Mouse (Mus musculus): Measurements from ENCODE around the gene Pfas. TPM values are rescaled to one million over a fixed set of nuclear protein-coding genes. Genes with fewer than 3 reads are reported as not detected.
A peak's percentile ranks its signal among the peaks of the same experiment; 100 is the strongest.
"Not testable (repeated sequence)": the region's sequence is repeated elsewhere in the genome, so short reads cannot be mapped to it uniquely, and the experiment has no call there.

Gene Pfas
- polyA plus RNA-seq, 2 experiments: 22.0 to 27.0 TPM

DNA sequence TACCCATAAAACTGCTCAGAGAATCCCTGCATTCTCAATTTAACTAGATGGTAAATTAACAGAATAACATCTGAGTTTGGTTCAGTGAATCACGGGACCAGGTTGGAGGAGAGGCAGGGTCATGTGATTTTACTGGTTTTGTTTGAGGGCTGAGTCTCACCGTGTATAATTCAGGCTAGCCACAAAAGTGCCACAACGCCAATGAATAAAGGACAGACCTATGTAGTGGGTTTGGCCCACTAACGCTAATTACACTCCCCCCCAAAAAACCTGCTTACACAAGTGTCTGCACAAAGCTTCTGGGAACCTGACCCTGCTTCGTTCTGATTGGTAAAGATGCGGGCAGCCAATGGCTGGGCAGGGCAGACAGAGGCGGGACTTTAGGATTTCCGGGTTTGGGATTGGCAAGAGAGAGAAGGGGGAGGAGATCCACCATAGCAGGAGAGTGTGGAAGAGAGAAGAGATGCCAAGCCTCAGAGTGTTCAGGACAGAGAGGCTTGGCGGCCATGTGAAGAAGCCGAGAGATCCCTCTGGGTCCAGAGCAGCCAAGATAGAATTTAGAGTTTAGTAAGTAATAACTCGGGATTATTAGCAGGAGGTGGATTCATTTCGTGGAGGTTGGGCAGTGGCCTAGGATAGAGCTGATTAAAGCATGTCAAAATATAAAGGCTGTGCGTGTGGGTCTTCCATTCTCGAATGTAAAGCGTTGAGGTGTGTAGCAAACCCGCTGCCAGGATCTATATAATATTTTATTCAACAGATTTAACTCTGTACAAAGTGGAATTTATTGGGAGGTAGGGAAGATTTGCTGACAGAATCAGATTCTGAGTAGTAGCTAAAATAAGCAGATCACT is 68.6 kb downstream of the Pfas start:
- peak; percentile 85; the same call in 1 of the 2 replicates for TF ChIP-seq POLR2A (IDR thresholded peaks at IDR 0.05; ENCODE audit: borderline replicate concordance, extremely low read depth, insufficient read depth, insufficient read length)
- Histone ChIP-seq H3K36me3 (ENCODE audit: control insufficient read depth, insufficient read depth, low read length) (no peaks in the 10 kb centered on the region), H3K9ac (ENCODE audit: low read depth, low read length, severe bottlenecking) (peak overlapping the region; percentile 57), H3K27ac (replicated peaks; ENCODE audit: low read depth, low read length) (peak overlapping the region; percentile 44; the same call in 1 of the 2 replicates), H3K4me3 (replicated peaks; ENCODE audit: low read length) (peak overlapping the region; percentile 53), H3K4me2 (replicated peaks; ENCODE audit: low read depth, low read length, severe bottlenecking) (peak overlapping the region; percentile 65), H3K4me1 (ENCODE audit: control insufficient read depth, insufficient read depth, low read length) (peaks cover 7% of the 10 kb centered on the region), H3K9me3 (ENCODE audit: control insufficient read depth, low read length) (no peaks in the 10 kb centered on the region), H3K27me3 (ENCODE audit: control insufficient read depth, insufficient read depth, low read length) (no peaks in the 10 kb centered on the region)
- ATAC-seq (ENCODE audit: low FRiP score, low read depth): peak; percentile 99
- DNase-seq (ENCODE audit: low spot score): peak; percentile 93
- 1% methylated on average over 16 of the region's 16 CpGs for WGBS

DNA sequence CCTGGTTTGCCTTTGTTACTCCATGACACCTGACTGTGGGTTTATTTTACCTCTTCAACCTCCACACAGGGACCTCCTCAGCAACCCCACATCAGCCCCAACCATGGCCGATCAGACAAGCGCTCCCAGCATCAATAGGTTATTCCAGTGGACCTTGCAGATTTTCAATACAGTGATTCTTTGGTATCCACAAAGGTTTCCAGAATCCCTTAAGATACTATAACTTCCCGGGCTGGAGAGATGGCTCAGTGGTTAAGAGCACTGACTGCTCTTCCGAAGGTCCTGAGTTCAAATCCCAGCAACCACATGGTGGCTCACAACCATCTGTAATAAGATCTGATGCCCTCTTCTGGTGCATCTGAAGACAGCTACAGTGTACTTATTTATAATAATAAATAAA is 71.3 kb downstream of the Pfas start:
- not testable (repeated sequence) for H3K9ac ChIP-seq (ENCODE audit: low read depth, low read length, severe bottlenecking); H3K27ac ChIP-seq (replicated peaks; ENCODE audit: low read depth, low read length); H3K36me3 ChIP-seq (ENCODE audit: control insufficient read depth, insufficient read depth, low read length); H3K4me3 ChIP-seq (replicated peaks; ENCODE audit: low read length); H3K27me3 ChIP-seq (ENCODE audit: control insufficient read depth, insufficient read depth, low read length); H3K4me1 ChIP-seq (ENCODE audit: control insufficient read depth, insufficient read depth, low read length); H3K9me3 ChIP-seq (ENCODE audit: control insufficient read depth, low read length); DNase-seq (ENCODE audit: low spot score); H3K4me2 ChIP-seq (replicated peaks; ENCODE audit: low read depth, low read length, severe bottlenecking); ATAC-seq (ENCODE audit: low FRiP score, low read depth)
- WGBS: 85% methylated on average over 4 of the region's 4 CpGs

Small RNA genes lying within 50 kb of the gene (microRNA-seq; reads per million reads assigned to microRNA genes)
- gene Mir3062: 2.3 reads per million, percentile 3 among the genes with 10 or more reads in this experiment

Other genes starting within 250 kb of the Pfas start
- gene Ndel1, start 136.6 kb downstream of the Pfas start, polyA plus RNA-seq (2012; rRNA removed): 85.7 and 117 TPM in 2 replicates
- 91.8 and 96.2 TPM in 2 replicates for gene Ndel1, start 136.6 kb downstream of the Pfas start, polyA plus RNA-seq (2014; fragmentation: Nextera tagmentation; extraction: Ambion mirVana)
- 0.45 and 0.58 TPM in 2 replicates for gene Rnf222, start 119.9 kb downstream of the Pfas start, polyA plus RNA-seq (2012; rRNA removed)
- 0.32 and 0.89 TPM in 2 replicates for gene Rnf222, start 119.9 kb downstream of the Pfas start, polyA plus RNA-seq (2014; fragmentation: Nextera tagmentation; extraction: Ambion mirVana)
- 2,303 and 3,506 TPM in 2 replicates for gene Rpl26, start 106.9 kb downstream of the Pfas start, polyA plus RNA-seq (2012; rRNA removed)
- gene Rpl26, start 106.9 kb downstream of the Pfas start, polyA plus RNA-seq (2014; fragmentation: Nextera tagmentation; extraction: Ambion mirVana): 1,158 and 1,230 TPM in 2 replicates
- gene Odf4, start 81.4 kb downstream of the Pfas start, polyA plus RNA-seq (2012; rRNA removed): 0.09 TPM in 1 of 2 replicates, not detected in the other
- not detected in 2 replicates for gene Odf4, start 81.4 kb downstream of the Pfas start, polyA plus RNA-seq (2014; fragmentation: Nextera tagmentation; extraction: Ambion mirVana)
- gene Arhgef15, start 51.0 kb downstream of the Pfas start, polyA plus RNA-seq (2012; rRNA removed): 12.3 and 23.7 TPM in 2 replicates
- gene Arhgef15, start 51.0 kb downstream of the Pfas start, polyA plus RNA-seq (2014; fragmentation: Nextera tagmentation; extraction: Ambion mirVana): 5.3 and 6.6 TPM in 2 replicates
- gene Slc25a35, start 40.3 kb downstream of the Pfas start, polyA plus RNA-seq (2012; rRNA removed): 4.7 and 6.9 TPM in 2 replicates
- gene Slc25a35, start 40.3 kb downstream of the Pfas start, polyA plus RNA-seq (2014; fragmentation: Nextera tagmentation; extraction: Ambion mirVana): 2.8 TPM in 2 replicates
- gene Rangrf, start 33.3 kb downstream of the Pfas start, polyA plus RNA-seq (2012; rRNA removed): 42.8 and 46.7 TPM in 2 replicates
- gene Rangrf, start 33.3 kb downstream of the Pfas start, polyA plus RNA-seq (2014; fragmentation: Nextera tagmentation; extraction: Ambion mirVana): 43.4 and 46.3 TPM in 2 replicates
- 76.4 and 110 TPM in 2 replicates for gene Ctc1, start 7.5 kb upstream of the Pfas start, polyA plus RNA-seq (2012; rRNA removed)
- gene Ctc1, start 7.5 kb upstream of the Pfas start, polyA plus RNA-seq (2014; fragmentation: Nextera tagmentation; extraction: Ambion mirVana): 44.6 and 49.1 TPM in 2 replicates
- gene Aurkb, start 37.2 kb upstream of the Pfas start, polyA plus RNA-seq (2012; rRNA removed): 124 and 144 TPM in 2 replicates
- 109 and 116 TPM in 2 replicates for gene Aurkb, start 37.2 kb upstream of the Pfas start, polyA plus RNA-seq (2014; fragmentation: Nextera tagmentation; extraction: Ambion mirVana)
- 15.2 and 15.6 TPM in 2 replicates for gene Borcs6, start 51.3 kb upstream of the Pfas start, polyA plus RNA-seq (2012; rRNA removed)
- gene Borcs6, start 51.3 kb upstream of the Pfas start, polyA plus RNA-seq (2014; fragmentation: Nextera tagmentation; extraction: Ambion mirVana): 12.3 and 13.9 TPM in 2 replicates
- 47.8 and 71.0 TPM in 2 replicates for gene Tmem107, start 62.3 kb upstream of the Pfas start, polyA plus RNA-seq (2012; rRNA removed)
- 54.4 and 55.2 TPM in 2 replicates for gene Tmem107, start 62.3 kb upstream of the Pfas start, polyA plus RNA-seq (2014; fragmentation: Nextera tagmentation; extraction: Ambion mirVana)
- gene Vamp2, start 80.0 kb upstream of the Pfas start, polyA plus RNA-seq (2012; rRNA removed): 199 and 224 TPM in 2 replicates
- 89.8 and 98.1 TPM in 2 replicates for gene Vamp2, start 80.0 kb upstream of the Pfas start, polyA plus RNA-seq (2014; fragmentation: Nextera tagmentation; extraction: Ambion mirVana)
- gene Per1, start 86.8 kb upstream of the Pfas start, polyA plus RNA-seq (2012; rRNA removed): 19.3 and 25.4 TPM in 2 replicates
- 16.0 and 22.5 TPM in 2 replicates for gene Per1, start 86.8 kb upstream of the Pfas start, polyA plus RNA-seq (2014; fragmentation: Nextera tagmentation; extraction: Ambion mirVana)
- 1.1 and 1.4 TPM in 2 replicates for gene Hes7, start 111.9 kb upstream of the Pfas start, polyA plus RNA-seq (2012; rRNA removed)
- gene Hes7, start 111.9 kb upstream of the Pfas start, polyA plus RNA-seq (2014; fragmentation: Nextera tagmentation; extraction: Ambion mirVana): 0.30 and 0.77 TPM in 2 replicates
- gene 9130213A22Rik, start 114.1 kb upstream of the Pfas start, polyA plus RNA-seq (2012; rRNA removed): 1.1 and 1.4 TPM in 2 replicates
- gene 9130213A22Rik, start 114.1 kb upstream of the Pfas start, polyA plus RNA-seq (2014; fragmentation: Nextera tagmentation; extraction: Ambion mirVana): 0.41 and 0.77 TPM in 2 replicates
- 1.6 TPM in 2 replicates for gene Aloxe3, start 117.4 kb upstream of the Pfas start, polyA plus RNA-seq (2012; rRNA removed)
- 1.6 and 2.2 TPM in 2 replicates for gene Aloxe3, start 117.4 kb upstream of the Pfas start, polyA plus RNA-seq (2014; fragmentation: Nextera tagmentation; extraction: Ambion mirVana)
- gene Alox12b, start 148.5 kb upstream of the Pfas start, polyA plus RNA-seq (2012; rRNA removed): 0.24 and 0.26 TPM in 2 replicates
- gene Alox12b, start 148.5 kb upstream of the Pfas start, polyA plus RNA-seq (2014; fragmentation: Nextera tagmentation; extraction: Ambion mirVana): 0.26 and 0.83 TPM in 2 replicates
- 0.04 and 0.06 TPM in 2 replicates for gene Alox8, start 189.4 kb upstream of the Pfas start, polyA plus RNA-seq (2012; rRNA removed)
- 0.08 and 0.15 TPM in 2 replicates for gene Alox8, start 189.4 kb upstream of the Pfas start, polyA plus RNA-seq (2014; fragmentation: Nextera tagmentation; extraction: Ambion mirVana)
- gene Gucy2e, start 228.6 kb upstream of the Pfas start, polyA plus RNA-seq (2012; rRNA removed): 0.09 and 0.14 TPM in 2 replicates
- 0.06 and 0.12 TPM in 2 replicates for gene Gucy2e, start 228.6 kb upstream of the Pfas start, polyA plus RNA-seq (2014; fragmentation: Nextera tagmentation; extraction: Ambion mirVana)

Data from limb, embryonic 14.5 days (tissue).